Mouse (Mus musculus) CH12.LX (cell line): Measurements from ENCODE around the gene Mettl27. TPM values are rescaled to one million over a fixed set of nuclear protein-coding genes. Genes with fewer than 3 reads are reported as not detected.

Experiments
- DNase-seq: peaks from one replicate; pipeline ENCODE4 v3.0.0-alpha.2; 2013; ENCODE audit errors: extremely low read depth
- H3K27ac ChIP-seq: 2 replicates; pipeline ENCODE4 v1.5.1; 2012; ENCODE audit warnings: low read depth, mild to moderate bottlenecking, control low read depth, moderate library complexity; ENCODE audit not compliant: insufficient read depth
- H3K27me3 ChIP-seq: replicated peaks from 2 replicates; pipeline ENCODE3; 2012; ENCODE audit warnings: inconsistent platforms
- H3K36me3 ChIP-seq, 2 experiments: replicated peaks in 1 of 2; 2 replicates each; pipeline versions ENCODE3 to v1.6.1; 2012; ENCODE audit warnings: inconsistent platforms in 1 of 2, low read length in 1 of 2, mild to moderate bottlenecking in 1 of 2, mixed read lengths in 1 of 2, moderate library complexity in 1 of 2; ENCODE audit not compliant: control insufficient read depth in 1 of 2, insufficient read depth in 1 of 2
- H3K4me1 ChIP-seq, 2 experiments: 2 replicates each; pipeline ENCODE4 v1.6.1; 2012; ENCODE audit warnings: inconsistent platforms in 1 of 2, moderate library complexity in 1 of 2; ENCODE audit not compliant: insufficient read depth in 2 of 2, control insufficient read depth in 1 of 2
- H3K4me2 ChIP-seq: 2 replicates; pipeline ENCODE4 v1.6.1; 2012; ENCODE audit warnings: low read depth, mild to moderate bottlenecking, control low read depth; ENCODE audit not compliant: poor library complexity, insufficient read depth, severe bottlenecking
- H3K4me3 ChIP-seq, 3 experiments: fragments of 150-350 bp in 1 of 3; sonication (generic) in 1 of 3; replicated peaks in 1 of 3; 2 replicates each; pipeline versions ENCODE3 to v1.5.1; 2011 to 2012; ENCODE audit warnings: low read depth in 2 of 3, low read length in 2 of 3, mild to moderate bottlenecking in 2 of 3, moderate library complexity in 2 of 3, control low read depth in 1 of 3, improper control_type of control experiment in 1 of 3, inconsistent platforms in 1 of 3, mixed read lengths in 1 of 3; ENCODE audit not compliant: poor library complexity in 1 of 3
- H3K79me2 ChIP-seq: replicated peaks from 2 replicates; pipeline ENCODE4 v1.6.1; 2012; ENCODE audit warnings: mild to moderate bottlenecking, moderate library complexity; ENCODE audit not compliant: control insufficient read depth, poor library complexity, insufficient read depth, severe bottlenecking; ENCODE audit errors: extremely low read depth
- H3K9ac ChIP-seq: 2 replicates; pipeline ENCODE4 v1.6.1; 2012; ENCODE audit warnings: low read depth, mild to moderate bottlenecking, control low read depth, moderate library complexity; ENCODE audit not compliant: insufficient read depth
- H3K9me3 ChIP-seq: replicated peaks from 2 replicates; pipeline ENCODE3; 2012; ENCODE audit warnings: low read length, inconsistent platforms, mixed read lengths
- BHLHE40 ChIP-seq: IDR thresholded peaks from 2 replicates; pipeline ENCODE4 v1.6.1; 2011; ENCODE audit warnings: mild to moderate bottlenecking, low read depth, low read length, improper control_type of control experiment
- CHD1 ChIP-seq: IDR thresholded peaks from 2 replicates; pipeline ENCODE4 v1.6.1; 2012; ENCODE audit warnings: low read depth, low read length, improper control_type of control experiment, inconsistent platforms
- CHD2 ChIP-seq: IDR thresholded peaks from 2 replicates; pipeline ENCODE4 v1.6.1; 2011; ENCODE audit warnings: low read length, improper control_type of control experiment
- CTCF ChIP-seq, 2 experiments: IDR thresholded peaks in 1 of 2; conservative IDR thresholded peaks in 1 of 2; 2 replicates each; pipeline ENCODE4 v1.5.1; 2011 to 2012; ENCODE audit warnings: low read depth in 2 of 2, low read length in 2 of 2, improper control_type of control experiment in 1 of 2, inconsistent platforms in 1 of 2, mild to moderate bottlenecking in 1 of 2, moderate library complexity in 1 of 2
- E2F4 ChIP-seq: IDR thresholded peaks from 2 replicates; pipeline ENCODE4 v1.6.1; 2011; ENCODE audit warnings: low read depth, low read length, improper control_type of control experiment; ENCODE audit not compliant: insufficient replicate concordance
- EP300 ChIP-seq: IDR thresholded peaks from 2 replicates; pipeline ENCODE4 v1.6.1; 2011; ENCODE audit warnings: low read length, improper control_type of control experiment
- HCFC1 ChIP-seq: IDR thresholded peaks from 2 replicates; pipeline ENCODE4 v1.6.1; 2012; ENCODE audit warnings: low read depth, mild to moderate bottlenecking, inconsistent platforms, low read length, improper control_type of control experiment
- IRF4 ChIP-seq: IDR thresholded peaks from 2 replicates; pipeline ENCODE4 v1.6.1; 2014; ENCODE audit warnings: low read depth, mild to moderate bottlenecking, inconsistent platforms, low read length, improper control_type of control experiment
- JUN ChIP-seq: IDR thresholded peaks from 2 replicates; pipeline ENCODE4 v1.6.1; 2011; ENCODE audit warnings: low read depth, mild to moderate bottlenecking, low read length, improper control_type of control experiment, moderate library complexity; ENCODE audit not compliant: insufficient read depth
- JUND ChIP-seq: conservative IDR thresholded peaks from 2 replicates; pipeline ENCODE4 v1.6.1; 2011; ENCODE audit warnings: low read depth, low read length, improper control_type of control experiment
- KAT2A ChIP-seq: IDR thresholded peaks from 2 replicates; pipeline ENCODE4 v1.6.1; 2012; ENCODE audit warnings: low read length, improper control_type of control experiment, inconsistent platforms; ENCODE audit not compliant: insufficient replicate concordance
- MAFK ChIP-seq: IDR thresholded peaks from 2 replicates; pipeline ENCODE4 v1.6.1; 2011; ENCODE audit warnings: low read length, improper control_type of control experiment; ENCODE audit not compliant: insufficient replicate concordance
- MAX ChIP-seq: IDR thresholded peaks from 2 replicates; pipeline ENCODE4 v1.6.1; 2011; ENCODE audit warnings: low read length, improper control_type of control experiment
- MAZ ChIP-seq: IDR thresholded peaks from 2 replicates; pipeline ENCODE4 v1.6.1; 2012; ENCODE audit warnings: low read depth, mild to moderate bottlenecking, inconsistent platforms, low read length, improper control_type of control experiment, moderate library complexity
- MXI1 ChIP-seq: IDR thresholded peaks from 2 replicates; pipeline ENCODE4 v1.6.1; 2011; ENCODE audit warnings: mild to moderate bottlenecking, low read depth, low read length, improper control_type of control experiment
- MYC ChIP-seq: IDR thresholded peaks from 2 replicates; pipeline ENCODE4 v1.6.1; 2011; ENCODE audit warnings: low read depth, mild to moderate bottlenecking, improper control_type of control experiment, low read length
- NRF1 ChIP-seq: IDR thresholded peaks from 2 replicates; pipeline ENCODE4 v1.6.1; 2014; ENCODE audit warnings: low read depth, mild to moderate bottlenecking, inconsistent platforms, low read length, improper control_type of control experiment, moderate library complexity
- PAX5 ChIP-seq: IDR thresholded peaks from 2 replicates; pipeline ENCODE4 v1.6.1; 2012; ENCODE audit warnings: low read length, inconsistent platforms, mixed read lengths
- POLR2A ChIP-seq: IDR thresholded peaks from 2 replicates; pipeline ENCODE4 v1.6.1; 2011; ENCODE audit warnings: low read depth, mild to moderate bottlenecking, improper control_type of control experiment, low read length
- POLR2AphosphoS2 ChIP-seq: IDR thresholded peaks from 2 replicates; pipeline ENCODE4 v1.6.1; 2011; ENCODE audit warnings: low read depth, low read length, improper control_type of control experiment
- RAD21 ChIP-seq: IDR thresholded peaks from 2 replicates; pipeline ENCODE4 v1.6.1; 2011; ENCODE audit warnings: low read depth, mild to moderate bottlenecking, low read length, improper control_type of control experiment, moderate library complexity
- RCOR1 ChIP-seq: conservative IDR thresholded peaks from 2 replicates; pipeline ENCODE4 v1.6.1; 2012; ENCODE audit warnings: low read depth, mild to moderate bottlenecking, inconsistent platforms, low read length, improper control_type of control experiment
- SIN3A ChIP-seq: IDR thresholded peaks from 2 replicates; pipeline ENCODE4 v1.6.1; 2012; ENCODE audit warnings: low read length, improper control_type of control experiment, inconsistent platforms
- SMC3 ChIP-seq: IDR thresholded peaks from 2 replicates; pipeline ENCODE4 v1.6.1; 2011; ENCODE audit warnings: low read depth, low read length, improper control_type of control experiment
- TBP ChIP-seq: conservative IDR thresholded peaks from 2 replicates; pipeline ENCODE4 v1.6.1; 2011; ENCODE audit warnings: low read depth, low read length, improper control_type of control experiment
- TCF12 ChIP-seq: IDR thresholded peaks from 2 replicates; pipeline ENCODE4 v1.6.1; 2014; ENCODE audit warnings: low read depth, mild to moderate bottlenecking, inconsistent platforms, low read length, improper control_type of control experiment
- UBTF ChIP-seq: IDR thresholded peaks from 2 replicates; pipeline ENCODE4 v1.6.1; 2012; ENCODE audit warnings: low read depth, mild to moderate bottlenecking, inconsistent platforms, low read length, improper control_type of control experiment, moderate library complexity
- USF2 ChIP-seq: conservative IDR thresholded peaks from 2 replicates; pipeline ENCODE4 v1.6.1; 2011; ENCODE audit warnings: low read depth, low read length, improper control_type of control experiment
- ZC3H11A ChIP-seq: IDR thresholded peaks from 2 replicates; pipeline ENCODE4 v1.6.1; 2012; ENCODE audit warnings: low read depth, mild to moderate bottlenecking, inconsistent platforms, low read length, improper control_type of control experiment
- ZKSCAN1 ChIP-seq: IDR thresholded peaks from 2 replicates; pipeline ENCODE4 v1.6.1; 2012; ENCODE audit warnings: low read depth, inconsistent platforms, low read length, improper control_type of control experiment, borderline replicate concordance
- ZMIZ1 ChIP-seq: IDR thresholded peaks from 2 replicates; pipeline ENCODE4 v1.6.1; 2012; ENCODE audit warnings: low read depth, mild to moderate bottlenecking, inconsistent platforms, low read length, improper control_type of control experiment
- dilution Hi-C: fragments of 300-500 bp; cut with MboI; formaldehyde crosslinking; loops from 2 replicates; pipeline ENCODE4 v1.14.3; 2020; ENCODE audit warnings: low sequenced_read_pairs; ENCODE audit not compliant: extremely low pct_unique_long_range_greater_than_20kb, extremely low pct_ligation_motif_present
- in situ Hi-C: fragments of 300-500 bp; cut with MboI; formaldehyde crosslinking; loops from 3 replicates; pipeline ENCODE4 v1.14.3; 2019; ENCODE audit warnings: low sequenced_read_pairs, low pct_ligation_motif_present, low pct_unique_long_range_greater_than_20kb, mixed read lengths
- polyA plus RNA-seq: library from polyadenylated mRNA; unstranded; fragments of >175 nt; gene quantifications from 2 replicates; pipeline ENCODE4 v1.2.1, GENCODE M21; 2012; ENCODE audit warnings: low read depth; ENCODE audit not compliant: insufficient read length
- total RNA-seq, 2 experiments: library from RNA; depleted of rRNA; stranded (reverse); fragments of 300-350 nt in 1 of 2; fragments of >200 nt in 1 of 2; gene quantifications; 2 replicates each; pipeline ENCODE4 v1.2.3; 2012 to 2014

The Mettl27 gene
- total and polyA plus RNA-seq, 3 experiments, result 0.73 to 1.9 (median 0.93) TPM

DNA sequence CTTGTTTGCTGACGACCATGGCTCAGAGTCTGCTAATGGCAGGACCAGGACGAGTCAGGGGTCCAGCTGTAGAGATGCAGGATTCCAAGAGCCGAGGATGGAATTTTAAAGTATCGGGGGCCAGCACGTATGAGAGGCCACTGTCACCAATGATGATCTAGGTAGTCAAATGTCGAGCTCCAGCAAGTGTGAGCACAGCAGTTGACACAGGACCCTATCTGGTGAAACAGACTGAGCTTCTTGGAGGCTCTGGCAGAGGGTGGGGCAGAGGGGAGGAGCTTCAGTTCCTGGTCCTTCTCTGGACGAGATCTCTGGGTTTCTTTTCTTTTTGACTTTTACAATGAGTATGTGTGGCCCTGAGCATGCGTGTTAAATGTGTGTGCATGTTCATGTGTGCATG lies 16.9 kb upstream of the Mettl27 start, which contains the start of gene Cldn13:
Gene Cldn13, minus strand, starts transcription at position 216 of the 400 bp plus-strand sequence.
- Histone ChIP-seq H3K36me3 (no peaks in the 10 kb centered on the region), H3K9ac (no peak within 1 kb of the TSS), H3K4me3 (no peak within 1 kb of the TSS), H3K4me2 (no peak within 1 kb of the TSS), H3K27me3 (peaks cover 70% of the 10 kb centered on the region), H3K9me3 (peaks cover 12% of the 10 kb centered on the region), H3K79me2 (no peaks in the 10 kb centered on the region), H3K27ac (no peak within 1 kb of the TSS), H3K4me1 (no peaks in the 10 kb centered on the region)
- dilution Hi-C loops, result no loop called here
- DNase-seq, result no peak
- TF ChIP-seq TBP (no peak), PAX5 (no peak), EP300 (no peak), CTCF (conservative IDR thresholded peaks at IDR 0.05 in 1 of 2, IDR thresholded peaks at IDR 0.05 in 1 of 2; ENCODE audit: low read depth in 2 of 2, low read length in 2 of 2) (no peak), MYC (no peak), USF2 (no peak), SIN3A (no peak), POLR2AphosphoS2 (no peak), E2F4 (no peak), MAFK (no peak), TCF12 (no peak)
- in situ Hi-C loops, result loop anchor here (5.0 to 25.0 kb wide), 3 partner anchors 47 to 197 kb away; partner anchors contain the start of gene Eln

- DNase-seq, result peak; percentile 82
- no peak overlapping the region for H3K27ac ChIP-seq
- H3K4me1 ChIP-seq, result no peaks in the 10 kb centered on the region
- H3K4me2 ChIP-seq, result no peak overlapping the region
- H3K4me3 ChIP-seq, result no peak overlapping the region
- peaks cover 73% of the 10 kb centered on the region for H3K27me3 ChIP-seq
- peaks cover 10% of the 10 kb centered on the region for H3K9me3 ChIP-seq
- dilution Hi-C loops (no loop called here), in situ Hi-C loops (loop anchor here (5.0 to 25.0 kb wide), 3 partner anchors 44 to 194 kb away; partner anchors contain the start of gene Eln)
- H3K36me3 ChIP-seq, result no peaks in the 10 kb centered on the region
- H3K79me2 ChIP-seq, result no peaks in the 10 kb centered on the region
- H3K9ac ChIP-seq, result no peak overlapping the region
- TF ChIP-seq TCF12, result no peak
- no peak for TF ChIP-seq UBTF
- no peak for TF ChIP-seq JUND
- no peak for TF ChIP-seq RCOR1
- TF ChIP-seq E2F4, result no peak
- no peak for TF ChIP-seq PAX5
- no peak for TF ChIP-seq MAZ
- TF ChIP-seq POLR2AphosphoS2, result no peak
- TF ChIP-seq KAT2A, result no peak
- no peak for TF ChIP-seq MAX
- TF ChIP-seq ZC3H11A, result no peak
- TF ChIP-seq RAD21, result peak; percentile 40
- TF ChIP-seq SIN3A, result no peak
- no peak for TF ChIP-seq CHD2
- no peak for TF ChIP-seq HCFC1
- no peak for TF ChIP-seq TBP
- TF ChIP-seq JUN, result no peak
- no peak for TF ChIP-seq IRF4
- no peak for TF ChIP-seq BHLHE40
- TF ChIP-seq CHD1, result no peak
- no peak for TF ChIP-seq USF2
- TF ChIP-seq ZMIZ1, result no peak
- no peak for TF ChIP-seq EP300
- TF ChIP-seq CTCF (conservative IDR thresholded peaks at IDR 0.05 in 1 of 2, IDR thresholded peaks at IDR 0.05 in 1 of 2; ENCODE audit: low read depth in 2 of 2, low read length in 2 of 2), result peak; percentile 68 to 82
- TF ChIP-seq ZKSCAN1, result no peak
- TF ChIP-seq POLR2A, result no peak
- TF ChIP-seq MXI1, result no peak
- peak; percentile 72 for TF ChIP-seq NRF1
- TF ChIP-seq SMC3, result peak; percentile 73
Measured at GRCm38 (mm10) chr5:134918071-134918832, 13.9 kb upstream of the Mettl27 start.
